Mouse (Mus musculus) limb, embryonic 14.5 days (tissue): ENCODE data around the gene Smc1b. TPM values are rescaled to one million over a fixed set of nuclear protein-coding genes. Genes with fewer than 3 reads are reported as not detected.

Experiments
- ATAC-seq: fragments of 200-750 bp; cut with Nextera tagmentation; 2 replicates; pipeline ENCODE4 v1.8.0; 2017; ENCODE audit warnings: low read depth, moderate number of reproducible peaks, moderate TSS enrichment; ENCODE audit not compliant: low FRiP score
- DNase-seq: peaks from one replicate; pipeline ENCODE4 v3.0.0-alpha.2; 2015; ENCODE audit warnings: low spot score
- H3K27ac ChIP-seq: fragments of 300-500 bp; sonication (generic); replicated peaks from 2 replicates; pipeline ENCODE4 v1.5.1; 2014; ENCODE audit warnings: low read depth, mild to moderate bottlenecking, low read length, moderate library complexity, mixed read lengths
- H3K27me3 ChIP-seq: fragments of 300-500 bp; sonication (generic); 2 replicates; pipeline ENCODE4 v1.6.1; 2014; ENCODE audit warnings: low read length, mixed read lengths; ENCODE audit not compliant: control insufficient read depth, insufficient read depth
- H3K36me3 ChIP-seq: fragments of 300-500 bp; sonication (generic); 2 replicates; pipeline ENCODE4 v1.6.1; 2014; ENCODE audit warnings: mild to moderate bottlenecking, low read length, moderate library complexity, mixed read lengths; ENCODE audit not compliant: control insufficient read depth, insufficient read depth
- H3K4me1 ChIP-seq: fragments of 300-500 bp; sonication (generic); 2 replicates; pipeline ENCODE4 v1.6.1; 2014; ENCODE audit warnings: antibody characterized with exemption, low read length, mixed read lengths; ENCODE audit not compliant: control insufficient read depth, insufficient read depth
- H3K4me2 ChIP-seq: fragments of 300-500 bp; sonication (generic); replicated peaks from 2 replicates; pipeline ENCODE4 v1.6.1; 2014; ENCODE audit warnings: low read depth, mild to moderate bottlenecking, low read length, moderate library complexity; ENCODE audit not compliant: severe bottlenecking
- H3K4me3 ChIP-seq: fragments of 300-500 bp; sonication (generic); replicated peaks from 2 replicates; pipeline ENCODE4 v1.5.1; 2014; ENCODE audit warnings: low read length
- H3K9ac ChIP-seq: fragments of 300-500 bp; sonication (generic); 2 replicates; pipeline ENCODE4 v1.6.1; 2014; ENCODE audit warnings: mild to moderate bottlenecking, low read depth, low read length, moderate library complexity; ENCODE audit not compliant: severe bottlenecking
- H3K9me3 ChIP-seq: fragments of 300-500 bp; sonication (generic); 2 replicates; pipeline ENCODE4 v1.6.1; 2016; ENCODE audit warnings: low read length; ENCODE audit not compliant: control insufficient read depth
- POLR2A ChIP-seq: fragments of 200-500 bp; IDR thresholded peaks from 2 replicates; pipeline ENCODE4 v1.8.0; 2012; ENCODE audit warnings: inconsistent platforms, mild to moderate bottlenecking, moderate library complexity, borderline replicate concordance; ENCODE audit not compliant: insufficient read depth, insufficient read length; ENCODE audit errors: extremely low read depth
- WGBS: fragments of 180-500 bp; shearing (Covaris S2); extraction: QIAGEN DNeasy Blood & Tissue Kit; methylation state at CpG from one replicate; pipeline ENCODE4 v1.1.7; 2014; 5-methylcytosine and 5-hydroxymethylcytosine counted together
- polyA plus RNA-seq, 2 experiments: library from polyadenylated mRNA; depleted of rRNA in 1 of 2; stranded (reverse) in 1 of 2; unstranded in 1 of 2; fragments of >200 nt; fragmentation: Nextera tagmentation in 1 of 2; extraction: Ambion mirVana in 1 of 2; gene quantifications; 2 replicates each; pipeline versions ENCODE4 v1.2.1 to v1.2.3; 2012 to 2014

Gene Smc1b
- polyA plus RNA-seq, 2 experiments, result 0.52 to 0.72 TPM

GRCm38 (mm10) chr15:85043761-85044160 is 88.0 kb downstream of the Smc1b start:
- no peak for TF ChIP-seq POLR2A
- Histone ChIP-seq H3K27me3 (no peaks in the 10 kb centered on the region), H3K36me3 (peaks cover 34% of the 10 kb centered on the region), H3K4me2 (no peak overlapping the region), H3K9me3 (no peaks in the 10 kb centered on the region), H3K4me3 (no peak overlapping the region), H3K4me1 (peaks cover 28% of the 10 kb centered on the region), H3K27ac (peak overlapping the region; percentile 88; the same call in 1 of the 2 replicates), H3K9ac (no peak overlapping the region)
- WGBS, result 73% methylated on average over 5 of the region's 5 CpGs
- DNase-seq (no peak), ATAC-seq (no peak)

DNA sequence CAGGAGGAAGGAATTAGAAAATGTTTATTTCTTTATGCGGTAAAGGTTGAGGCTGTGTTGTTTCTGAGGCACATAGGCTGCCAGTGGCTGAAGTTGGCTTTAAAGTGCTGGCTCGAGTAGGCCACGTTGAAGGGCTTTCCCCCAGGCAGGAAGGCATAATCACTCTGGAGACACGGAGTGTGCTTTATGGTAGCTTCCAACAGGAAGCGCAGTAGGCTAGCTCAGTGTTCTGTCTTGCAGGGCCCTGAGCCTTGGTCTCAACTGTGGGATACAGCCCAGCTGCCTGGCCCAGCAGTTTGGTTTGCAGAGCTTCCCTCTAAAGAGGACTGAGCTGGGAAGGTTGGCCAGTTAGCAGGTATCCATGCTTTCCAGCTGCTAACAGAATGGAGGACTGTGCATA is 88.6 kb downstream of the Smc1b start:
- no peak overlapping the region for H3K4me2 ChIP-seq
- H3K4me3 ChIP-seq, result no peak overlapping the region

DNA sequence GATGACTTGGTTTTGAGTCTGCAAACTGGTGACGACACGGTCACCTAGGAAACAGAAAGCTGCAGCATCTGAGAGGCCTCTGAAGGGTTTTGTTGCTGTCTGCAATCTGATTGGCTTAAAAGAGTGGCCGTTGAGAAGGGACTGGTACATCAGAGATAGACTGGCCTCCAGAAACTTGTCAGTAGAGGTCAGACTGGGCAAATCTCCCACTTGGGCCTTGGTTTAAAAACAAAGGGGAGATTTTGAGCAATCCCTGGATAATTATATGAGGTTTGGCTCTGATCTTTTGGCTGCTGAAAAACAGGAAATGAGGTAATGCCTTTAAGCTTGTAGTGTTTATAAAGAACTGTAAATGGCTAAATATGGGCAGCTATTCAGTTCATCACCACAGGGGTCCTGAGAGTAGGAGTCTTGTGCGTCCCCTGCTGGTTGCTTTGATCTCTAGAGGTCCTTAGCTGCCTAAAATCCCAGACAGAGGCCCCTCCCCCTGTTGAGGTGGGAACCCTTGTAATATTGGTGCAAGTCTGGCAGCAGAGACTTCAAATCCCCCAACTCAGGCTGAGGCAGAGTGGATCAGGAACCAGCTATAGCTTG is 89.3 kb downstream of the Smc1b start:
- Histone ChIP-seq H3K4me2 (no peak overlapping the region), H3K9me3 (no peaks in the 10 kb centered on the region), H3K27ac (peak overlapping the region; percentile 88), H3K36me3 (peaks cover 21% of the 10 kb centered on the region), H3K9ac (no peak overlapping the region), H3K4me3 (no peak overlapping the region), H3K27me3 (no peaks in the 10 kb centered on the region), H3K4me1 (peaks cover 36% of the 10 kb centered on the region)
- 9% methylated on average over 4 of the region's 4 CpGs for WGBS
- ATAC-seq (peak; percentile 88), DNase-seq (peak; percentile 90)
- TF ChIP-seq POLR2A, result no peak

More for the DNA sequence above, 88.6 kb downstream of the Smc1b start:
- H3K27ac ChIP-seq, result peak overlapping the region; percentile 88
- 33% methylated on average over 5 of the region's 5 CpGs for WGBS
- peaks cover 27% of the 10 kb centered on the region for H3K36me3 ChIP-seq
- no peak for ATAC-seq
- peaks cover 30% of the 10 kb centered on the region for H3K4me1 ChIP-seq
- no peak for DNase-seq
- no peaks in the 10 kb centered on the region for H3K9me3 ChIP-seq
- H3K27me3 ChIP-seq, result no peaks in the 10 kb centered on the region
- H3K9ac ChIP-seq, result no peak overlapping the region
- no peak for TF ChIP-seq POLR2A

DNA sequence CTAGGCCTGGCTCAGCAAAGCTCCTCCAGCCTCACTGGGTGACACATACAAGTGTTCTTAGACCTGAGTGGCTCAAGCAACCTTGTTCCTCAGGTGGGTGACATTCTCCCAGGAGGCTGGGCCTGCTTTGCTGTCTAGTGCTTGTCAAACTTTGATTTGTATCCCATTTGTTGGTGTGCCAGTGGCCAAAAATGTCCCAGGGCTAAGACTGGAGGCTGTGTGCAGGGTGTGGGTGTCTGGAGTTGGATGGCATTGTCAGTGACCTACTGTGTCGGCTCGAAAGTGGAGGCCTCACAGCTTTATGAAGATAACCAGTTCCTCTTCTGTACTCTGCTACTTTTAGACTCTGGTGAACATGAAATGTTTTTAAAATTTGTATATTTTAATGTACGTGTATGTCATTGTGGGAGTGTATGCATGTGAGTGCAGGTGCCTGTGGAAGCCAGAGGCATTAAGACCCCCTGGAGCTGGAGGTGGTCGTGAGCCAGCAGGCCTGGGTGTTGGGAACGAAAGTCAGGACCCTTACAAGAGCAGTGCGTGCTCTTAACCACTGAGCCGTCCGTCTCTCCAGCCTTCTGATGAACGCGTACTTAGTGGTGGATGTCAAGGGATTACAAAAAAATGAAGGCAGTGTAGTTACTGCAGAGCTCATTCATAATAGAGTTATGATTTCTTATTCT is 90.1 kb downstream of the Smc1b start:
- WGBS, result 73% methylated on average over 10 of the region's 10 CpGs
- no peak for TF ChIP-seq POLR2A
- H3K9me3 ChIP-seq, result no peaks in the 10 kb centered on the region
- H3K4me2 ChIP-seq, result no peak overlapping the region
- peaks cover 38% of the 10 kb centered on the region for H3K4me1 ChIP-seq
- peak overlapping the region; percentile 88 for H3K27ac ChIP-seq
- no peak for ATAC-seq
- no peaks in the 10 kb centered on the region for H3K27me3 ChIP-seq
- H3K9ac ChIP-seq, result no peak overlapping the region
- peaks cover 14% of the 10 kb centered on the region for H3K36me3 ChIP-seq
- no peak for DNase-seq
- no peak overlapping the region for H3K4me3 ChIP-seq

DNA sequence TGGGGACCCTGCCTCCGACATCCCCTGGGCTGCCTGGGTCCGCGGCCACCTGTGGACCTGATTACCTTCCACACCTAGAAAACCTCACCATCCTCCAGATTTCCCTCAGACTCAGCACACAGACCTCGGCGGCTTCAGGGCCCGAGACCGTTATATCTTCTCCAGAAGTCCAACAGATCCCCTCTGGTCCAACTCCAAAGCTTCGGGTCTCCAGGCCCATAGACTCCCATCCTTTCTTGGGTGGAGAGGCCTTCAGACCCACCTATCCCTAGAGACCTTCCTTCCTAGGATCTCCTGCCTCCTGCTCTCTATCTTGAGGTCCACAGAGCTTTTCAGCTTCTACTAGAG is 94.4 kb downstream of the Smc1b start:
- Histone ChIP-seq H3K4me2 (peak overlapping the region; percentile 68), H3K36me3 (no peaks in the 10 kb centered on the region), H3K27me3 (no peaks in the 10 kb centered on the region), H3K9me3 (no peaks in the 10 kb centered on the region), H3K27ac (no peak overlapping the region), H3K9ac (peak overlapping the region; percentile 73), H3K4me3 (peak overlapping the region; percentile 74), H3K4me1 (peaks cover 18% of the 10 kb centered on the region)
- DNase-seq, result no peak
- no peak for TF ChIP-seq POLR2A
- WGBS, result 5% methylated on average over 8 of the region's 8 CpGs
- ATAC-seq, result peak; percentile 19; the same call in 1 of the 2 replicates
